In genomic region chr16:8576901-8577300, GRCm38 (mm10) we compare ENCODE assay signal across 16 mouse cellular contexts.
"Had no signal": no experiment of that assay in that cellular context is flagged by ENCODE, and none has a peak within 500 bp of the region (broad histone marks: within the 10 kb centered on the region; RNA-seq: fewer than 3 reads in every experiment).

No protein-coding gene starts in this region.

- H3K9me3 ChIP-seq: liver, embryonic 13.5 days; stomach, embryonic 15.5 days had no signal

- H3K9ac ChIP-seq: liver, embryonic 13.5 days; stomach, embryonic 15.5 days had no signal

- H3K4me3 ChIP-seq: liver, embryonic 13.5 days; stomach, embryonic 15.5 days had no signal

- H3K4me2 ChIP-seq: liver, embryonic 13.5 days; midbrain, embryonic 11.5 days; stomach, embryonic 15.5 days had no signal

- H3K27ac ChIP-seq: liver, embryonic 13.5 days; stomach, embryonic 15.5 days had no signal

- H3K36me3 ChIP-seq: stomach, embryonic 15.5 days had no signal

- DNase-seq: kidney, adult 18-20 months; kidney, adult 9 months; kidney, postnatal 14 days; kidney, postnatal 4 days; liver, embryonic 13.5 days; lung, adult 2 months; lung, postnatal 14 days; lung, postnatal 4 days; midbrain, embryonic 14.5 days; right cerebral cortex, adult 18-20 months; right cerebral cortex, postnatal 14 days; right cerebral cortex, postnatal 4 days; spleen, adult 18-20 months; thymus, postnatal 25 days had no signal

- H3K27me3 ChIP-seq: liver, embryonic 13.5 days; stomach, embryonic 15.5 days had no signal

- H3K4me1 ChIP-seq: stomach, embryonic 15.5 days had no signal
